Mouse (Mus musculus): ENCODE measurements at regions not wholly inside any gene's neighbourhood (a gene's known extent, or its start where the extent isn't known, plus 50 kb on each side); places are given as distances from the start of the nearest gene placed in this dataset.

- H3K4me3 ChIP-seq (ENCODE audit: insufficient read depth, low read length) = no peak overlapping the region
Observed at GRCm38 (mm10) chr5:17321501-17321900, 51.5 kb upstream of the Speer4f2 start.

More at GRCm38 (mm10) chr5:17321501-17321900, 51.5 kb upstream of the Speer4f2 start:
- no peak for TF ChIP-seq POLR2A (IDR thresholded peaks at IDR 0.05; ENCODE audit: extremely low read depth, insufficient read depth, low read length)
- TF ChIP-seq CTCF (IDR thresholded peaks at IDR 0.05; ENCODE audit: extremely low read depth, insufficient read depth, low read length) = no peak
- Histone ChIP-seq H3K4me1 (ENCODE audit: control insufficient read depth, insufficient read depth, low read length) (no peaks in the 10 kb centered on the region), H3K27ac (ENCODE audit: insufficient read depth, low read length) (no peak overlapping the region)
